ENCODE assay signal across 8 mouse cellular contexts in the genomic region with DNA sequence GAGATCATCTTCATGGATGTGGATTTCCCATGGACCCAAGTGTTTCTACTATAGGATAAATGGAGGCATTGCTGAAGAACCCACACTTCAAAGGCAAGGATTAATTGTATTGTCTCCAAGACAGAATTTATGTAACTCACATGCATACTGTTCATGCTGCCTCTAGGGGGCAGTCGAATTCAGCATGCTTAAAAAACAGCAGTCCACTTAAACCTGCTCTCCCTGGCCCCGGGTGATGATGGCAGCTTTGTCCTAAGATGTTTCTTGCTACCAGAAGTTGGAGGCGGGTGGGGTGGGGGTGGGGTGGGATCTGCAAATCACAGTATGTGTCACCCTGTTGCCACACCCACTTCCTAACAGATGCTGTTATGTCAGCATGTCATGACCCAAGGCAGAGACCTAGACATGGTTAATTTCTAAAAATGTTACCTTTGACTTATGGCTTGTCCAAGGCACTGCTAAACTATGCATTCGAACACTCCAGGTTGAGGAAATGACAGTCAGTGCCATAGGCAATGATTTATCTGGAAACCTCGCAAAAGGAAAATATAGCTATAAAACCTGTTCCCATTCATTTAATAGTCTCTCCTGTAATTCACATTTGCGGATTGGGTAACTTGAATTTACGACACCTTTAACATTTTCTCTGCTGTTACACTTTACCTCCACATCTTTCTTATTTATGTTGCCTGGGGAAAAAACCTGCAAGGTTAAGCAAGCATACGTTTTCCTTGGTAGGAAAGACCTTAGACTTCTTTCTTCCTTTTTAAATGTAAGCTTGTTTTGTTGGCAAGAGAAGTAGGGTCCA.
DNase-seq lines count a peak whose midpoint lies in the region; ATAC-seq and TF ChIP-seq lines count a peak whose summit lies in the region.
"Had no signal": no experiment of that assay in that cellular context is flagged by ENCODE, and none has a peak within 500 bp of the region (broad histone marks: within the 10 kb centered on the region; RNA-seq: fewer than 3 reads in every experiment).

No protein-coding gene starts in this region.

- 64% methylated on average over 8 of the region's 8 CpGs for WGBS in hindbrain, embryonic 11.5 days
- 62% methylated on average over 8 of the region's 8 CpGs for WGBS in hindbrain, embryonic 16.5 days
- 35% methylated on average over 8 of the region's 8 CpGs for WGBS in kidney, embryonic 16.5 days
- WGBS in small intestine, adult 2 months, result 48% methylated on average over 8 of the region's 8 CpGs

- H3K36me3 ChIP-seq in hindbrain, embryonic 11.5 days (ENCODE audit: control insufficient read depth, insufficient read depth, low read length), result no peaks in the 10 kb centered on the region
- H3K36me3 ChIP-seq in hindbrain, embryonic 16.5 days (ENCODE audit: control insufficient read depth, insufficient read depth, low read length), result no peaks in the 10 kb centered on the region
- H3K36me3 ChIP-seq in ES-Bruce4 (ENCODE audit: control insufficient read depth, insufficient read depth, low read length, poor library complexity, severe bottlenecking), result no peaks in the 10 kb centered on the region
- H3K36me3 ChIP-seq in kidney, embryonic 16.5 days (ENCODE audit: insufficient read depth, low read length), result no peaks in the 10 kb centered on the region
- H3K36me3 ChIP-seq in small intestine, adult 2 months (ENCODE audit: control insufficient read depth, insufficient read depth, low read length), result no peaks in the 10 kb centered on the region
- H3K36me3 ChIP-seq: embryonic facial prominence, embryonic 15.5 days had no signal

- no peak overlapping the region for H3K4me3 ChIP-seq in hindbrain, embryonic 11.5 days (ENCODE audit: low read depth, low read length)
- no peak overlapping the region for H3K4me3 ChIP-seq in hindbrain, embryonic 16.5 days (ENCODE audit: low read length)
- H3K4me3 ChIP-seq in ES-Bruce4 (ENCODE audit: low read depth, low read length), result no peak overlapping the region
- H3K4me3 ChIP-seq in kidney, embryonic 16.5 days (ENCODE audit: low read length), result no peak overlapping the region
- no peak overlapping the region for H3K4me3 ChIP-seq in small intestine, adult 2 months (ENCODE audit: low read depth, low read length)
- H3K4me3 ChIP-seq: embryonic facial prominence, embryonic 15.5 days had no signal

- TF ChIP-seq CTCF in ES-Bruce4 (IDR thresholded peaks at IDR 0.05; ENCODE audit: low read depth, low read length), result peak; percentile 27
- TF ChIP-seq CTCF in small intestine, adult 2 months (IDR thresholded peaks at IDR 0.05; ENCODE audit: extremely low read depth, insufficient read length, insufficient replicate concordance, low read depth, low read length), result peak; percentile 34; the same call in 1 of the 2 replicates

- no peaks in the 10 kb centered on the region for H3K9me3 ChIP-seq in hindbrain, embryonic 11.5 days (ENCODE audit: control insufficient read depth, low read length)
- H3K9me3 ChIP-seq in hindbrain, embryonic 16.5 days (ENCODE audit: control insufficient read depth, low read length), result no peaks in the 10 kb centered on the region
- H3K9me3 ChIP-seq in ES-Bruce4 (replicated peaks; ENCODE audit: control insufficient read depth, insufficient read depth, low read length, poor library complexity, severe bottlenecking), result no peaks in the 10 kb centered on the region
- H3K9me3 ChIP-seq in kidney, embryonic 16.5 days (ENCODE audit: low read length), result no peaks in the 10 kb centered on the region
- H3K9me3 ChIP-seq: embryonic facial prominence, embryonic 15.5 days had no signal

- H3K9ac ChIP-seq in hindbrain, embryonic 11.5 days (ENCODE audit: low read depth, low read length), result no peak overlapping the region
- H3K9ac ChIP-seq in hindbrain, embryonic 16.5 days (ENCODE audit: low read depth, low read length), result no peak overlapping the region
- no peak overlapping the region for H3K9ac ChIP-seq in ES-Bruce4 (ENCODE audit: low read depth, poor library complexity, severe bottlenecking)
- H3K9ac ChIP-seq in kidney, embryonic 16.5 days (replicated peaks; ENCODE audit: low read length), result no peak overlapping the region
- H3K9ac ChIP-seq: embryonic facial prominence, embryonic 15.5 days had no signal

- peak; percentile 72 for DNase-seq in hindbrain, embryonic 11.5 days (ENCODE audit: low spot score)
- DNase-seq in WW6 (ENCODE audit: low read depth, low spot score), result peak; percentile 28

- H3K27me3 ChIP-seq in hindbrain, embryonic 11.5 days (ENCODE audit: control insufficient read depth, insufficient read depth, low read length), result no peaks in the 10 kb centered on the region
- no peaks in the 10 kb centered on the region for H3K27me3 ChIP-seq in hindbrain, embryonic 16.5 days (replicated peaks; ENCODE audit: control insufficient read depth, insufficient read depth, low read length)
- H3K27me3 ChIP-seq in ES-Bruce4 (ENCODE audit: control insufficient read depth, insufficient read depth, low read length, poor library complexity, severe bottlenecking), result no peaks in the 10 kb centered on the region
- H3K27me3 ChIP-seq in kidney, embryonic 16.5 days (ENCODE audit: insufficient read depth, low read length), result no peaks in the 10 kb centered on the region; the same call in 1 of the 2 replicates
- H3K27me3 ChIP-seq in small intestine, adult 2 months (ENCODE audit: control insufficient read depth, insufficient read depth, low read length), result no peaks in the 10 kb centered on the region
- H3K27me3 ChIP-seq: embryonic facial prominence, embryonic 15.5 days had no signal

- ATAC-seq in hindbrain, embryonic 11.5 days (ENCODE audit: low FRiP score), result no peak
- no peak for ATAC-seq in hindbrain, embryonic 16.5 days
- peak; percentile 42; the same call in 1 of the 2 replicates for ATAC-seq in kidney, embryonic 16.5 days (ENCODE audit: low FRiP score, low TSS enrichment)
- ATAC-seq in granulocyte monocyte progenitor cell, adult 5-6 weeks (replicated peaks; ENCODE audit: poor library complexity, severe bottlenecking), result no peak

- H3K4me1 ChIP-seq in hindbrain, embryonic 11.5 days (replicated peaks; ENCODE audit: control insufficient read depth, insufficient read depth, low read length), result no peaks in the 10 kb centered on the region
- no peaks in the 10 kb centered on the region for H3K4me1 ChIP-seq in hindbrain, embryonic 16.5 days (ENCODE audit: control insufficient read depth, insufficient read depth, low read depth, low read length)
- H3K4me1 ChIP-seq in ES-Bruce4 (ENCODE audit: control insufficient read depth, insufficient read depth, low read length), result no peaks in the 10 kb centered on the region
- no peaks in the 10 kb centered on the region for H3K4me1 ChIP-seq in kidney, embryonic 16.5 days (ENCODE audit: insufficient read depth, low read length)
- no peaks in the 10 kb centered on the region for H3K4me1 ChIP-seq in small intestine, adult 2 months (ENCODE audit: control insufficient read depth, insufficient read depth, insufficient read length, low read length)
- H3K4me1 ChIP-seq: embryonic facial prominence, embryonic 15.5 days had no signal

- H3K27ac ChIP-seq in hindbrain, embryonic 11.5 days (ENCODE audit: low read depth, low read length), result no peak overlapping the region
- no peak overlapping the region for H3K27ac ChIP-seq in hindbrain, embryonic 16.5 days (ENCODE audit: low read depth, low read length)
- H3K27ac ChIP-seq in ES-Bruce4 (ENCODE audit: insufficient read depth, low read length), result no peak overlapping the region
- H3K27ac ChIP-seq in kidney, embryonic 16.5 days (ENCODE audit: low read length), result no peak overlapping the region
- H3K27ac ChIP-seq in small intestine, adult 2 months (ENCODE audit: insufficient read depth, low read depth, low read length), result no peak overlapping the region
- H3K27ac ChIP-seq: embryonic facial prominence, embryonic 15.5 days had no signal

- no peak for TF ChIP-seq EP300 in ES-Bruce4 (IDR thresholded peaks at IDR 0.05; ENCODE audit: insufficient read depth, low read depth, low read length)

- H3K4me2 ChIP-seq in hindbrain, embryonic 11.5 days (replicated peaks; ENCODE audit: low read depth, low read length), result no peak overlapping the region
- H3K4me2 ChIP-seq in hindbrain, embryonic 16.5 days (ENCODE audit: low read length), result no peak overlapping the region
- no peak overlapping the region for H3K4me2 ChIP-seq in kidney, embryonic 16.5 days (replicated peaks; ENCODE audit: low read depth, low read length)
- H3K4me2 ChIP-seq: embryonic facial prominence, embryonic 15.5 days had no signal

- TF ChIP-seq POLR2A in ES-Bruce4 (IDR thresholded peaks at IDR 0.05; ENCODE audit: insufficient read depth, low read length), result no peak
- TF ChIP-seq POLR2A in small intestine, adult 2 months (IDR thresholded peaks at IDR 0.05; ENCODE audit: low read depth, low read length), result no peak
